Mouse (Mus musculus) forebrain, postnatal 0 days (tissue): Measurements from ENCODE around the gene Eif5a. TPM values are rescaled to one million over a fixed set of nuclear protein-coding genes. Genes with fewer than 3 reads are reported as not detected.
"Not testable (repeated sequence)": the region's sequence is repeated elsewhere in the genome, so short reads cannot be mapped to it uniquely, and the experiment has no call there.

Experiments used
- ATAC-seq: fragments of 200-750 bp; cut with Nextera tagmentation; 2 replicates; pipeline ENCODE4 v1.8.0; 2017; ENCODE audit warnings: mild to moderate bottlenecking, moderate library complexity
- DNase-seq: peaks from one replicate; pipeline ENCODE4 v3.0.0-alpha.2; 2015
- H3K27ac ChIP-seq: fragments of 300-500 bp; sonication (generic); 2 replicates; pipeline ENCODE4 v1.5.1; 2014; ENCODE audit warnings: low read depth, mild to moderate bottlenecking, antibody characterized with exemption, low read length, moderate library complexity, mixed read lengths
- H3K27me3 ChIP-seq: fragments of 300-500 bp; sonication (generic); 2 replicates; pipeline ENCODE4 v1.6.1; 2014; ENCODE audit warnings: mild to moderate bottlenecking, low read length, mixed read lengths; ENCODE audit not compliant: insufficient read depth
- H3K36me3 ChIP-seq: fragments of 300-500 bp; sonication (generic); 2 replicates; pipeline ENCODE4 v1.6.1; 2014; ENCODE audit warnings: mild to moderate bottlenecking, moderate library complexity; ENCODE audit not compliant: insufficient read depth
- H3K4me1 ChIP-seq: fragments of 300-500 bp; sonication (generic); 2 replicates; pipeline ENCODE4 v1.6.1; 2014; ENCODE audit warnings: antibody characterized with exemption; ENCODE audit not compliant: insufficient read depth
- H3K4me2 ChIP-seq: fragments of 300-500 bp; sonication (generic); 2 replicates; pipeline ENCODE4 v1.6.1; 2014; ENCODE audit warnings: low read depth, mild to moderate bottlenecking, moderate library complexity
- H3K4me3 ChIP-seq: fragments of 300-500 bp; sonication (generic); 2 replicates; pipeline ENCODE4 v1.5.1; 2014; ENCODE audit warnings: low read depth, low read length, mixed read lengths
- H3K9ac ChIP-seq: fragments of 300-500 bp; sonication (generic); 2 replicates; pipeline ENCODE4 v1.6.1; 2014; ENCODE audit warnings: mild to moderate bottlenecking
- H3K9me3 ChIP-seq: fragments of 300-500 bp; sonication (generic); 2 replicates; pipeline ENCODE4 v1.6.1; 2016; ENCODE audit warnings: low read length
- CTCF ChIP-seq: sonication (generic); IDR thresholded peaks from 2 replicates; pipeline ENCODE4 v1.5.1; 2016; ENCODE audit warnings: antibody characterized with exemption, control low read depth, low read depth
- WGBS: fragments of 180-500 bp; shearing (Covaris S2); extraction: QIAGEN DNeasy Blood & Tissue Kit; methylation state at CpG from one replicate; pipeline ENCODE4 v1.1.7; 2014; 5-methylcytosine and 5-hydroxymethylcytosine counted together
- polyA plus RNA-seq: library from polyadenylated mRNA; unstranded; fragments of >200 nt; fragmentation: Nextera tagmentation; extraction: Ambion mirVana; gene quantifications from 2 replicates; pipeline ENCODE4 v1.2.1, GENCODE M21; 2015
- total RNA-seq: library from RNA; depleted of rRNA; stranded (reverse); fragments of >200 nt; gene quantifications from 2 replicates; pipeline ENCODE4 v1.2.3, GENCODE M21; 2014

Eif5a gene
- total and polyA plus RNA-seq, 2 experiments from 2014 or later = 489 to 1,306 TPM

DNA sequence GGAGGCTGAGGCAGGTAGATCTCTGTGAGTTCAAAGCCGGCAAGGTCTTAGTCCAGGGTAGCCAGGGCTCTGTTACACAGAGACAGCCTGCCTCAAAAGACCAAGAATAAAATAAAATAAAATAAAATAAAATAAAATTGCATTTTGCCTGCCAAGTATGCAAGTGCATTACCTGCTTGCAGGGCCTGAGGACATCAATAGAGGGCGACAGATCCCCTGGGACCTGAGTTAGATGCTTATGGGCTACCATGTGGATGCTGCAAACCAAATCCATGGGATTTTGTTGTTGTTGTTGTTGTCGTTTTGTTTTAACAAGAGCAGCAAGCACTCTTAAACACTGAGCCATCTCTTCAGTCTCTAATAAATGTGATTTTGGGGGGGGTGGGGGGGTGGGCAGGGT lies 10.5 kb upstream of the Eif5a start:
- DNase-seq = no peak
- WGBS = 30% methylated on average over 3 of the region's 3 CpGs

DNA sequence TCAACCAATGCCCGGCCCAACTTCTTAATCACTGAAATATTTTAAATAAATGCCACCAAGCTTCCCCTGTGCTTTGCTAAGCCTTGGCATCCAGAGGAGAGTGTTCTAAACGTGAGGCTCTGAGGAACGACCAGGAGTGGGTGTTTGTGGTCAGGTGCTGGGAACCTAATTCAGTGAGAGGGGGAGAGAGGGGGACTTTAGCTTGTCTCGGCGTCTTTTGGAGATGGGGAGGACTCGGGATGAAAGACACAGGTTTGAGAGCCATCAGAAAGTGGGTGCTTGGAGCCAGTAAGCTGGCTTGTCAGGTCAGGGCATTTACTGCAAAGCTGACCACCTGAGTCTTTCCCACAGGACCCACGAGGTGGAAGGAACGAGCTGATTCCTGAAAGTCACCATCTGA lies 10.0 kb upstream of the Eif5a start:
- TF ChIP-seq CTCF = no peak
- Histone ChIP-seq H3K9me3 (no peaks in the 10 kb centered on the region), H3K4me2 (no peak overlapping the region), H3K27me3 (no peaks in the 10 kb centered on the region), H3K9ac (no peak overlapping the region), H3K27ac (no peak overlapping the region), H3K36me3 (no peaks in the 10 kb centered on the region), H3K4me3 (no peak overlapping the region), H3K4me1 (peaks cover 6% of the 10 kb centered on the region)
- WGBS = 80% methylated on average over 8 of the region's 8 CpGs
- DNase-seq (no peak), ATAC-seq (no peak)

More for the DNA sequence above, 10.5 kb upstream of the Eif5a start:
- H3K27ac ChIP-seq = no peak overlapping the region
- H3K4me2 ChIP-seq = no peak overlapping the region
- H3K9ac ChIP-seq = no peak overlapping the region
- H3K4me1 ChIP-seq = peaks cover 8% of the 10 kb centered on the region
- H3K4me3 ChIP-seq = no peak overlapping the region
- H3K36me3 ChIP-seq = no peaks in the 10 kb centered on the region
- ATAC-seq = no peak
- TF ChIP-seq CTCF = 0 out of 2 replicates have a peak, but pooled peaks have one; percentile 32
- H3K27me3 ChIP-seq = no peaks in the 10 kb centered on the region
- no peaks in the 10 kb centered on the region for H3K9me3 ChIP-seq

DNA sequence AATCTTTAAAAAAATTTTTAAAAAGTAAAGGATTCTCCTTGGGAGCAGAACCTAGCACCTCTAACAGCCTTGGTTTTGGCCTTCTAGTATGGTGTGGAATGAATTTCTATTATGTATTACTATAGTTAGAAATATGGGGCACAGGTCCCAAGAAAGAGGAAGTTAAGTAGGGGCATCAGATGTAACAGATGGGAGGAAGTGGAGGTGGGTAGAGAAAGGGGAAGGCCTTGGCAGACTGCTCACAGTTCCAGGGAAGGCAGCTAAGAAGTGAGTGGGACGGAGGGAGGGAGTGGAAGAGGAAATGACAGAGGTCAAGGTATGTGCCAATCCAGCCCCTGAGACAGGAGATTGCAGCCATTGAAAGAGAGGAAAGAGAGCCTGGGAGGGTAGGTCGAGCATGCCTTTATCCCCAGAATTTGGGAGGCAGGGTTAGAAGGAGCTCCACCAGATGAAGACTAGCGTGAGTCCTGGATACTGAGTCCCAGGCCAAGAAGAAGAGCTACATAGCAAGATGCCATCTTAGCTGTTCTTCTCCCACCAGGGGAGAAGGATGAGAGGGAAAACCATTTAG lies 9.3 kb upstream of the Eif5a start:
- Histone ChIP-seq H3K4me2 (no peak overlapping the region), H3K9me3 (no peaks in the 10 kb centered on the region), H3K9ac (no peak overlapping the region), H3K4me1 (no peaks in the 10 kb centered on the region), H3K27me3 (no peaks in the 10 kb centered on the region), H3K27ac (no peak overlapping the region), H3K36me3 (no peaks in the 10 kb centered on the region), H3K4me3 (no peak overlapping the region)
- DNase-seq (no peak), ATAC-seq (no peak)
- no peak for TF ChIP-seq CTCF
- 71% methylated on average over 3 of the region's 3 CpGs for whole genome bisulfite sequencing

DNA sequence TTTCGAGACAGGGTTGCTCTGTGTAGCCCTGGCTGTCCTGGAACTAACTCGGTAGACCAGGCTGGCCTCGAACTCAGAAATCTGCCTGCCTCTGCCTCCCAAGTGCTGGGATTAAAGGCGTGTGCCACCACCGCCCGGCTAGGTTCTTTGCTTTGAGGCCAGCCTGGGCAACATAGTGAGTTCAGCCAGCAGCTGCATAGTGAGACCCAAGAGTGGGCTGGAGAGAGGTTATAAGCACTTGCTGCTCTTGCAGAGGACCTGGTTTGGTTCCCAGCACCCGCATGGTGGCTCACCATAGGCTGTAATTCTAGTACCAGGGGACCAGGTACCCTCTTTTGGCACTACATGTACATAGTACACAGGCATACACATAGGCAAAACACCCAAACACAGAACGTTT lies 8.4 kb upstream of the Eif5a start:
- H3K4me2 ChIP-seq, H3K4me3 ChIP-seq, H3K9ac ChIP-seq, ATAC-seq, DNase-seq, H3K9me3 ChIP-seq, H3K4me1 ChIP-seq, H3K36me3 ChIP-seq, H3K27me3 ChIP-seq, H3K27ac ChIP-seq: not testable (repeated sequence)
- WGBS = 94% methylated on average over 8 of the region's 8 CpGs

DNA sequence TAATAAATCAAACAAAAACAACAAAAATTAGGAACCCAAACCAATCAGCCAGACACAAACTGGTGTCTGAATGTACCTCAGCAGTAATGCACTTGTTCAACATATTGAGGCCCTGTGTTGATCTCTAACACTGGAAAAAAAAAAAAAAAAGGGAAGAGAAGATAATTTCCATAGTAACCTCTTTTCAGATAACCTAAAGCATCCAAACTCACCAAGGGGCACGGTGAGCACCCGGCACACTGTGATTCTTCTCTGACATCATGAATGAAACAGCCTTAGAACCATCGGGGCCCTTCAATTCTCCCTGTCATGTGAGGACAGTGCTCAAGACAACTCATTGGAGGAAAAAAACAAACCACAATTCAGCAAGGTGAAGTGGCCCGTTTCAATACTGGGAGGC lies 8.0 kb upstream of the Eif5a start:
- H3K4me1 ChIP-seq = no peaks in the 10 kb centered on the region
- no peak overlapping the region for H3K9ac ChIP-seq
- no peak overlapping the region for H3K4me3 ChIP-seq
- no peaks in the 10 kb centered on the region for H3K36me3 ChIP-seq
- WGBS = 82% methylated on average over 4 of the region's 4 CpGs
- DNase-seq (no peak), ATAC-seq (no peak)
- H3K9me3 ChIP-seq = no peaks in the 10 kb centered on the region
- no peak overlapping the region for H3K27ac ChIP-seq
- no peaks in the 10 kb centered on the region for H3K27me3 ChIP-seq
- no peak for TF ChIP-seq CTCF
- no peak overlapping the region for H3K4me2 ChIP-seq

DNA sequence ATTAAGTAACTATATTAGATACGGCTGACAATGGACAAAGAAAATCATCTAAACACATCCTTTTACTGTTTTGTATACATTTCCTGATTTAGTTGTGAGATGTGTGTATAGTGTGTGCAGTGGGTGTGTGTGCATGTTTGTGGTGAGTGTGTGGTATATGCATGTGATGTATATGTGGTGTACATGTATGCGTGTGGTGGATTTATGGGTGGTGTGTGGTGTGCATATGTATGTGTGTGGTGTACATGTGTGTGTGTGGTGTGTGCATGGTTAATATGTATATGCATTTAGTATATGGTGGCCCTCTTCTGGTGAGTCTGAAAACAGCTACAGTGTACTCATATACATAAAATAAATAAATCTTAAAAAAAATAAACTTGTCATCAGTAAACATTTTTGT lies 5.7 kb upstream of the Eif5a start:
- ATAC-seq = no peak
- H3K4me1 ChIP-seq = no peaks in the 10 kb centered on the region
- no peak overlapping the region for H3K4me3 ChIP-seq
- H3K4me2 ChIP-seq = no peak overlapping the region
- H3K27ac ChIP-seq = no peak overlapping the region
- no peak for TF ChIP-seq CTCF
- no peak for DNase-seq
- H3K9ac ChIP-seq = no peak overlapping the region
- H3K36me3 ChIP-seq = no peaks in the 10 kb centered on the region
- 96% methylated on average over 2 of the region's 2 CpGs for WGBS
- no peaks in the 10 kb centered on the region for H3K27me3 ChIP-seq
- H3K9me3 ChIP-seq = no peaks in the 10 kb centered on the region

DNA sequence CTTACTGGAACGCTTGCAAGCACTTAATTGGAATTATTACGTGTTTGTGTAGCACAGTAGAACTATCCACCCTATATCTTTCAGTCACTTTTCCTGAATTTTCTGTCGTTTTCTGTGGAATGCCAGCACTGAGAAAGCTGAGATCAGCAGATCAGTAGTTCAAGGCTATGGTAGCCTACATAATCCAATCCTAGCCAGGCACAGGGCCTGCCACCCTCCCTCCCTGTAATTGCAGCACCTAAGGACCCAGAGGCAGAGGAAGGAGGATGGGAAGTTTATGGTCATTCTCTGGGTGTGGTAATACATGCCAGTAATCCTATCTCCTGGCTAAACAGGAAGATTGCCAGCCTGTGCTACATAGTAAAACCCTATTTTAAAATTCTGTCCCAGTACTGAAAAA lies 1.0 kb upstream of the Eif5a start:
- WGBS = 75% methylated on average over 3 of the region's 3 CpGs
- no peak for DNase-seq
- Histone ChIP-seq H3K27ac (no peak overlapping the region), H3K4me2 (no peak overlapping the region; the same call in 1 of the 2 replicates), H3K4me1 (peaks cover 7% of the 10 kb centered on the region; the same call in 1 of the 2 replicates), H3K9me3 (no peaks in the 10 kb centered on the region), H3K4me3 (no peak overlapping the region), H3K9ac (no peak overlapping the region), H3K27me3 (no peaks in the 10 kb centered on the region), H3K36me3 (peaks cover 14% of the 10 kb centered on the region)
- TF ChIP-seq CTCF = no peak
- ATAC-seq = no peak
